In genomic region chr7:117049249-117049648, GRCm38 (mm10) we compare ENCODE assay signal across 17 mouse cellular contexts.
"Had no signal": no experiment of that assay in that cellular context is flagged by ENCODE, and none has a peak within 500 bp of the region (broad histone marks: within the 10 kb centered on the region; RNA-seq: fewer than 3 reads in every experiment).

No protein-coding gene starts in this region.

- H3K27me3 ChIP-seq: megakaryocyte, embryonic 14.5 days; midbrain, embryonic 13.5 days; midbrain, embryonic 15.5 days; neural tube, embryonic 12.5 days had no signal

- H3K4me1 ChIP-seq: megakaryocyte, embryonic 14.5 days; midbrain, embryonic 13.5 days; midbrain, embryonic 15.5 days; neural tube, embryonic 12.5 days had no signal

- H3K27ac ChIP-seq: macrophage; midbrain, embryonic 13.5 days; midbrain, embryonic 15.5 days; neural tube, embryonic 12.5 days had no signal

- H3K9me3 ChIP-seq: megakaryocyte, embryonic 14.5 days; midbrain, embryonic 13.5 days; midbrain, embryonic 15.5 days; neural tube, embryonic 12.5 days had no signal

- H3K9ac ChIP-seq: lung, embryonic 14.5 days; midbrain, embryonic 13.5 days; midbrain, embryonic 15.5 days; neural tube, embryonic 12.5 days had no signal

- H3K4me3 ChIP-seq: megakaryocyte, embryonic 14.5 days; midbrain, embryonic 13.5 days; midbrain, embryonic 15.5 days; neural tube, embryonic 12.5 days had no signal

- DNase-seq: lung, adult 18-20 months; lung, embryonic 14.5 days; lung, postnatal 14 days; lung, postnatal 36 days; retina, postnatal 1 day; right cerebral cortex, adult 18-20 months; right cerebral cortex, postnatal 25 days; right cerebral cortex, postnatal 4 days; spleen, adult 18-20 months; thymus, adult 18-20 months; thymus, postnatal 14 days; thymus, postnatal 36 days had no signal

- H3K36me3 ChIP-seq: midbrain, embryonic 13.5 days; midbrain, embryonic 15.5 days; neural tube, embryonic 12.5 days had no signal
